Mouse (Mus musculus) gastrocnemius, adult 8-10 months (tissue): ENCODE results near the gene Adgrd1. TPM values are rescaled to one million over a fixed set of nuclear protein-coding genes. Genes with fewer than 3 reads are reported as not detected.
"Not testable (repeated sequence)": the region's sequence is repeated elsewhere in the genome, so short reads cannot be mapped to it uniquely, and the experiment has no call there.

ENCODE experiments used
- DNase-seq, 2 experiments: peaks; one replicate each; pipeline ENCODE4 v3.0.0; 2022; ENCODE audit warnings: low spot score in 2 of 2
- total RNA-seq, 4 experiments: library from RNA; stranded (reverse); gene quantifications; 2 replicates each; pipeline ENCODE4 v1.2.4; 2022

Adgrd1 gene
- total RNA-seq, 4 experiments from 2014 or later: 1.7 to 3.8 (median 3.4) TPM

GRCm38 (mm10) chr5:129092345-129093065 lies 4.0 kb upstream of the Adgrd1 start:
- DNase-seq: no peak

- DNase-seq: no peak
Observed at GRCm38 (mm10) chr5:129093158-129093557, 3.4 kb upstream of the Adgrd1 start.

GRCm38 (mm10) chr5:129094236-129094635 lies 2.3 kb upstream of the Adgrd1 start:
- DNase-seq: no peak

- DNase-seq: no peak
Observed at GRCm38 (mm10) chr5:129104043-129104442, 7.5 kb downstream of the Adgrd1 start.

- DNase-seq: no peak
Observed at GRCm38 (mm10) chr5:129111729-129112128, 15.2 kb downstream of the Adgrd1 start.

- DNase-seq: no peak
Observed at GRCm38 (mm10) chr5:129113741-129114476, 17.4 kb downstream of the Adgrd1 start.

- no peak for DNase-seq
Observed at GRCm38 (mm10) chr5:129116299-129116698, 19.7 kb downstream of the Adgrd1 start.

- no peak for DNase-seq
Observed at GRCm38 (mm10) chr5:129117593-129118113, 21.1 kb downstream of the Adgrd1 start.

- DNase-seq: no peak
Observed at GRCm38 (mm10) chr5:129118523-129118922, 22.0 kb downstream of the Adgrd1 start.

- no peak for DNase-seq
Observed at GRCm38 (mm10) chr5:129119146-129119545, 22.6 kb downstream of the Adgrd1 start.

GRCm38 (mm10) chr5:129121654-129122285 lies 25.2 kb downstream of the Adgrd1 start:
- no peak for DNase-seq

GRCm38 (mm10) chr5:129122491-129122890 lies 25.9 kb downstream of the Adgrd1 start:
- no peak for DNase-seq

GRCm38 (mm10) chr5:129124070-129124828 lies 27.7 kb downstream of the Adgrd1 start:
- no peak for DNase-seq

GRCm38 (mm10) chr5:129128310-129128709 lies 31.8 kb downstream of the Adgrd1 start:
- not testable (repeated sequence) for DNase-seq

- DNase-seq: peak; percentile 61 to 67
Observed at GRCm38 (mm10) chr5:129130301-129130700, 33.8 kb downstream of the Adgrd1 start.

GRCm38 (mm10) chr5:129137405-129137804 lies 40.9 kb downstream of the Adgrd1 start:
- no peak for DNase-seq

GRCm38 (mm10) chr5:129138576-129138975 lies 42.0 kb downstream of the Adgrd1 start:
- DNase-seq: no peak

- no peak for DNase-seq
Observed at GRCm38 (mm10) chr5:129142801-129143200, 46.3 kb downstream of the Adgrd1 start.

- no peak for DNase-seq
Observed at GRCm38 (mm10) chr5:129145307-129145935, 48.9 kb downstream of the Adgrd1 start.

GRCm38 (mm10) chr5:129146892-129147509 lies 50.5 kb downstream of the Adgrd1 start:
- no peak for DNase-seq
